Mouse (Mus musculus) ES-Bruce4 (cell line): ENCODE results near the gene Metap1d. TPM values are rescaled to one million over a fixed set of nuclear protein-coding genes. Genes with fewer than 3 reads are reported as not detected.

Source experiments
- H3K27ac ChIP-seq: 2 replicates; pipeline ENCODE4 v1.5.1; 2012; ENCODE audit warnings: low read length, inconsistent platforms; ENCODE audit not compliant: insufficient read depth
- H3K27me3 ChIP-seq: 2 replicates; pipeline ENCODE4 v1.6.1; 2012; ENCODE audit warnings: mild to moderate bottlenecking, low read length, inconsistent platforms; ENCODE audit not compliant: control insufficient read depth, poor library complexity, insufficient read depth, severe bottlenecking
- H3K36me3 ChIP-seq: 2 replicates; pipeline ENCODE4 v1.6.1; 2012; ENCODE audit warnings: inconsistent platforms, mild to moderate bottlenecking, low read length, moderate library complexity; ENCODE audit not compliant: control insufficient read depth, poor library complexity, insufficient read depth, severe bottlenecking
- H3K4me1 ChIP-seq: one replicate; pipeline ENCODE4 v1.8.1; 2011; ENCODE audit warnings: low read length; ENCODE audit not compliant: control insufficient read depth, insufficient read depth
- H3K4me3 ChIP-seq: 2 replicates; pipeline ENCODE4 v1.5.1; 2011; ENCODE audit warnings: low read depth, mild to moderate bottlenecking, low read length
- H3K9ac ChIP-seq: 2 replicates; pipeline ENCODE4 v1.6.1; 2012; ENCODE audit warnings: low read depth, mild to moderate bottlenecking, inconsistent platforms; ENCODE audit not compliant: poor library complexity, severe bottlenecking
- H3K9me3 ChIP-seq: replicated peaks from 2 replicates; pipeline ENCODE4 v1.6.1; 2012; ENCODE audit warnings: mild to moderate bottlenecking, low read length, inconsistent platforms; ENCODE audit not compliant: control insufficient read depth, poor library complexity, insufficient read depth, severe bottlenecking
- CTCF ChIP-seq: IDR thresholded peaks from one replicate; pipeline ENCODE4 v1.8.1; 2011; ENCODE audit warnings: low read depth, low read length
- EP300 ChIP-seq: IDR thresholded peaks from 2 replicates; pipeline ENCODE4 v1.6.1; 2011; ENCODE audit warnings: low read depth, low read length; ENCODE audit not compliant: insufficient read depth
- POLR2A ChIP-seq: IDR thresholded peaks from one replicate; pipeline ENCODE4 v1.8.1; 2011; ENCODE audit warnings: low read length; ENCODE audit not compliant: insufficient read depth
- polyA plus RNA-seq: library from polyadenylated mRNA; stranded (reverse); fragments of >200 nt; gene quantifications from 2 replicates; pipeline ENCODE4 v1.2.4, GENCODE M21; 2011; ENCODE audit warnings: low read depth; ENCODE audit not compliant: missing spikeins, insufficient read depth, insufficient read length

Gene Metap1d
- polyA plus RNA-seq, 1 experiment = 13.0 TPM

DNA sequence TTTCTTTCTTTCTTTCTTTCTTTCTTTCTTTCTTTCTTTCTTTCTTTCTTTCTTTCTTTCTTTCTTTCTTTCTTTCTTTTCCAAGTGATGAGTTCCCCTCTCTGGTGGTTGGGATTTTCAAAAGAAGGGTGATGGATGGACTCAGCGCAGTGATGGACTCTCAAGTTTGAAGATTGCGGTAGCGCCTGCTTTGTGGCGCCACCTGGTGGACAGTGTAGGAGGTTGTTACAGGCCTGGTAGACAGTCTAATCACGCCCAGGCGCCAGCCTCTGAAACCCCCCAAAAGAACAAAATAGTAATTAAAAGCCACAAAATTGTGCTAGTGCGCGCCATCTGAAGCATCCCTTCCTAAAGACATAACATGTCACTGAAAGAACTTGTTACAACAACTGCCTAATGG is 94.8 kb downstream of the Metap1d start:
- Histone ChIP-seq H3K4me3 (no peak overlapping the region), H3K9ac (no peak overlapping the region), H3K27me3 (peaks cover 23% of the 10 kb centered on the region), H3K4me1 (no peaks in the 10 kb centered on the region), H3K9me3 (no peaks in the 10 kb centered on the region), H3K27ac (no peak overlapping the region), H3K36me3 (no peaks in the 10 kb centered on the region)
- TF ChIP-seq POLR2A (no peak), CTCF (peak; percentile 94), EP300 (0 out of 2 replicates have a peak, but pooled peaks have one; percentile 17)

- H3K4me1 ChIP-seq = no peaks in the 10 kb centered on the region
- no peak overlapping the region for H3K27ac ChIP-seq
- peaks cover 5% of the 10 kb centered on the region for H3K27me3 ChIP-seq
- H3K9ac ChIP-seq = no peak overlapping the region
- TF ChIP-seq POLR2A = no peak
- TF ChIP-seq EP300 = no peak
- TF ChIP-seq CTCF = no peak
- H3K4me3 ChIP-seq = no peak overlapping the region
- H3K36me3 ChIP-seq = no peaks in the 10 kb centered on the region
- H3K9me3 ChIP-seq = no peaks in the 10 kb centered on the region
These were observed 97.3 kb downstream of the Metap1d start for GRCm38 (mm10) chr2:71550330-71550729.

GRCm38 (mm10) chr2:71551704-71552103 is 98.6 kb downstream of the Metap1d start:
- H3K9ac ChIP-seq = no peak overlapping the region
- H3K9me3 ChIP-seq = no peaks in the 10 kb centered on the region
- no peak overlapping the region for H3K27ac ChIP-seq
- TF ChIP-seq POLR2A (no peak), EP300 (no peak), CTCF (no peak)
- no peak overlapping the region for H3K4me3 ChIP-seq
- H3K36me3 ChIP-seq = no peaks in the 10 kb centered on the region
- no peaks in the 10 kb centered on the region for H3K4me1 ChIP-seq
- no peaks in the 10 kb centered on the region; the same call in 1 of the 2 replicates for H3K27me3 ChIP-seq

DNA sequence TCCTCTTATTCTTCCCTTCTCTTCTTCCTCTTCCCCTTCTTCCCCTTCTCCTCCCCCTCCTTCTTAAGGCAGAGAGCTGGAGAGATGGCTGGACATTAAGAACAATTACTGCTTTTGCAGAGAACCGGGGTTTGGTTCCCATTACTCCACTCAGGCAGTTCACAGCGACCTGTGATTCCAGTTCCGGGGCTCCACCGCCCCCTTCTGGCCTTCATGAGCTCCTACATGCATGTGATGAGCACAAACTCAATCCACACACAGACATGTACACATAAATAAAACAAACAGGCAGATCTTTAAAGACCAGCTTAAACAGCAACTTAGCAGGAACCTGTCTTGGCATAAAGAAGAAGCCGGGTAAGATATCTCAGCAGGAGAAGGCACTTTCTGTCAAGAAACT is 103.0 kb downstream of the Metap1d start:
- H3K4me3 ChIP-seq = no peak overlapping the region
- TF ChIP-seq CTCF (peak; percentile 47), EP300 (no peak)
- H3K9me3 ChIP-seq = peaks cover 3% of the 10 kb centered on the region; the same call in 1 of the 2 replicates
- H3K36me3 ChIP-seq = no peaks in the 10 kb centered on the region
- no peaks in the 10 kb centered on the region; the same call in 1 of the 2 replicates for H3K27me3 ChIP-seq
- H3K4me1 ChIP-seq = no peaks in the 10 kb centered on the region
- H3K27ac ChIP-seq = no peak overlapping the region
- no peak overlapping the region for H3K9ac ChIP-seq

DNA sequence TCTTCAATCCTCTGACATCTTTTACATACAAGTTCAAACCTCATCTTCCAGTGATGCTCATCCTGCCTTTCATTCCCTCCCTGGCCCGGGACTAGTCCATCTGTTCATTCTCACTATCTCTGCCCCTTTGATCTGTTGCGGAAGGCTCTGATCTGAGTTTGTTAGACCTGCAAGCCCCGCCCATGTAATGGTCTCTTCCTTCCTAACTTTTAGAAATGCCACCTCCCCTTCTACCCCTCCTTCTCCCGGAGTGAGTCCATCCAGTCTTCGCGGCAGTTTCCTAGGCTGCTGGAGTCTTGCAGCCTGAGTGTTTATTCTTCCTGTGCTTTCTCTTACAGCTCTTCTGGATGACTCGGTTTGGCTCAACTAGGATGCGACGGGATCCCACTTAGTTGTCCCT is 113.4 kb downstream of the Metap1d start:
- Histone ChIP-seq H3K27me3 (no peaks in the 10 kb centered on the region), H3K4me1 (no peaks in the 10 kb centered on the region), H3K4me3 (no peak overlapping the region), H3K27ac (no peak overlapping the region), H3K9me3 (no peaks in the 10 kb centered on the region), H3K9ac (no peak overlapping the region), H3K36me3 (no peaks in the 10 kb centered on the region)
- no peak for TF ChIP-seq POLR2A
- no peak for TF ChIP-seq CTCF
- no peak for TF ChIP-seq EP300

DNA sequence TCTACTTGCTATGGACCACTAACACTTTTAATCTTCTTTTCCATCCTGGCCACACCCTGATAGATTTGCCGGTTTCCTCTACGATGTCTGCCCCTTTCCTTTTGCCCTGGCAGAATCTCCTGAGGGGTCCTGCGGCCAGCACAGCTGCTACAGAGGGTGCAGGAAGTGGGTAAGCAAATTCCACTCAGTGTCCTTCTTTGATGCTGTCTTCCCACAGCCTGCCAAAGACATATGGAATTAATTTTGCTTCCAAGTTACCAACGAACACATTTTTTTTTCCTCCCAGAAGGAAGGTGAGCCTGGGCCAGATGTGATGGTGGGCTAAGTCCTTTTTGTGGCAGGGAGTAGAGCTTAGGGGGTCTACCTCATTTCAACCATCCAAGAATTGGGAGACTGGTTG is 120.7 kb downstream of the Metap1d start:
- H3K9ac ChIP-seq = no peak overlapping the region
- H3K9me3 ChIP-seq = no peaks in the 10 kb centered on the region; the same call in 1 of the 2 replicates
- TF ChIP-seq POLR2A (no peak), EP300 (no peak), CTCF (no peak)
- H3K27me3 ChIP-seq = no peaks in the 10 kb centered on the region
- no peak overlapping the region for H3K4me3 ChIP-seq
- no peaks in the 10 kb centered on the region for H3K4me1 ChIP-seq
- H3K36me3 ChIP-seq = no peaks in the 10 kb centered on the region
- no peak overlapping the region for H3K27ac ChIP-seq

Other genes starting within 250 kb of the Metap1d start
- 140 and 149 TPM in 2 replicates for gene Dync1i2, start 241.6 kb upstream of the Metap1d start, polyA plus RNA-seq
- 80.0 and 89.2 TPM in 2 replicates for gene Slc25a12, start 85.5 kb upstream of the Metap1d start, polyA plus RNA-seq
- 659 and 692 TPM in 2 replicates for gene Hat1, start 64.3 kb upstream of the Metap1d start, polyA plus RNA-seq
- not detected in 2 replicates for gene Dlx1, start 74.8 kb downstream of the Metap1d start, polyA plus RNA-seq
- gene Dlx2, start 93.5 kb downstream of the Metap1d start, polyA plus RNA-seq = not detected in 2 replicates